ENCODE assay signal across 30 mouse cellular contexts in genomic region chr14:87051187-87051586, GRCm38 (mm10).
A peak's percentile ranks its signal among the peaks of the same experiment; 100 is the strongest.
DNase-seq lines count a peak whose midpoint lies in the region; ATAC-seq and TF ChIP-seq lines count a peak whose summit lies in the region.
"Had no signal": no experiment of that assay in that cellular context is flagged by ENCODE, and none has a peak within 500 bp of the region (broad histone marks: within the 10 kb centered on the region; RNA-seq: fewer than 3 reads in every experiment).

No protein-coding gene starts in this region.

- H3K36me3 ChIP-seq in CH12.LX (replicated peaks in 1 of 2; ENCODE audit: control insufficient read depth in 1 of 2, insufficient read depth in 1 of 2, low read length in 1 of 2): peaks cover 0 to 24% of the 10 kb centered on the region in 2 experiments
- H3K36me3 ChIP-seq in embryonic facial prominence, embryonic 10.5 days (replicated peaks): 0 out of 2 replicates have a peak, but pooled peaks cover 10% of the 10 kb centered on the region
- no peaks in the 10 kb centered on the region for H3K36me3 ChIP-seq in midbrain, embryonic 16.5 days (ENCODE audit: control insufficient read depth, insufficient read depth, low read length)
- H3K36me3 ChIP-seq: embryonic facial prominence, embryonic 15.5 days; hindbrain, embryonic 13.5 days; limb, embryonic 13.5 days; lung, embryonic 15.5 days; midbrain, embryonic 15.5 days; neural tube, embryonic 13.5 days had no signal

- ATAC-seq in inflammation-experienced regulatory T-cells, adult 6 months: peak; percentile 85
- ATAC-seq in midbrain, embryonic 16.5 days: no peak
- ATAC-seq: forebrain, embryonic 14.5 days; midbrain, embryonic 15.5 days; Patski had no signal

- no peak overlapping the region for H3K9ac ChIP-seq in CH12.LX (ENCODE audit: insufficient read depth, low read depth)
- H3K9ac ChIP-seq in midbrain, embryonic 16.5 days (ENCODE audit: low read depth, low read length): no peak overlapping the region
- H3K9ac ChIP-seq: embryonic facial prominence, embryonic 15.5 days; heart, embryonic 12.5 days; hindbrain, embryonic 13.5 days; limb, embryonic 13.5 days; lung, embryonic 15.5 days; midbrain, embryonic 15.5 days; neural tube, embryonic 13.5 days had no signal

- H3K4me1 ChIP-seq in CH12.LX (ENCODE audit: control insufficient read depth in 1 of 2, insufficient read depth in 2 of 2): peaks cover 4 to 14% of the 10 kb centered on the region in 2 experiments
- peaks cover 4% of the 10 kb centered on the region for H3K4me1 ChIP-seq in embryonic facial prominence, embryonic 10.5 days
- no peaks in the 10 kb centered on the region for H3K4me1 ChIP-seq in midbrain, embryonic 16.5 days (ENCODE audit: control insufficient read depth, insufficient read depth, low read length)
- H3K4me1 ChIP-seq: embryonic facial prominence, embryonic 15.5 days; hindbrain, embryonic 13.5 days; limb, embryonic 13.5 days; lung, embryonic 15.5 days; midbrain, embryonic 10.5 days; midbrain, embryonic 15.5 days; neural tube, embryonic 13.5 days had no signal

- peak; percentile 87 for TF ChIP-seq EP300 in CH12.LX (IDR thresholded peaks at IDR 0.05; ENCODE audit: low read length)

- no peak for TF ChIP-seq RAD21 in CH12.LX (IDR thresholded peaks at IDR 0.05; ENCODE audit: low read depth, low read length)

- no peak for TF ChIP-seq CTCF in CH12.LX (conservative IDR thresholded peaks at IDR 0.05 in 1 of 2, IDR thresholded peaks at IDR 0.05 in 1 of 2; ENCODE audit: low read depth in 2 of 2, low read length in 2 of 2)

- H3K27me3 ChIP-seq in CH12.LX (replicated peaks): no peaks in the 10 kb centered on the region
- H3K27me3 ChIP-seq in embryonic facial prominence, embryonic 10.5 days (replicated peaks; ENCODE audit: low read depth, poor library complexity, severe bottlenecking): no peaks in the 10 kb centered on the region
- no peaks in the 10 kb centered on the region for H3K27me3 ChIP-seq in midbrain, embryonic 16.5 days (ENCODE audit: control insufficient read depth, insufficient read depth, low read depth, low read length)
- H3K27me3 ChIP-seq: embryonic facial prominence, embryonic 15.5 days; heart, embryonic 12.5 days; hindbrain, embryonic 13.5 days; limb, embryonic 13.5 days; lung, embryonic 15.5 days; midbrain, embryonic 15.5 days; neural tube, embryonic 13.5 days; Patski had no signal

- H3K27ac ChIP-seq in CH12.LX (ENCODE audit: insufficient read depth, low read depth): no peak overlapping the region
- H3K27ac ChIP-seq in embryonic facial prominence, embryonic 10.5 days (replicated peaks): no peak overlapping the region
- no peak overlapping the region for H3K27ac ChIP-seq in midbrain, embryonic 16.5 days (ENCODE audit: low read length)
- H3K27ac ChIP-seq: embryonic facial prominence, embryonic 15.5 days; hindbrain, embryonic 13.5 days; left cerebral cortex, adult 2 months; limb, embryonic 13.5 days; lung, embryonic 15.5 days; midbrain, embryonic 10.5 days; midbrain, embryonic 15.5 days; neural tube, embryonic 13.5 days had no signal

- WGBS in embryonic facial prominence, embryonic 10.5 days: 59% methylated on average over 5 of the region's 5 CpGs
- WGBS in midbrain, embryonic 16.5 days: 86% methylated on average over 5 of the region's 5 CpGs

- peaks cover 13% of the 10 kb centered on the region for H3K9me3 ChIP-seq in CH12.LX (replicated peaks; ENCODE audit: low read length)
- H3K9me3 ChIP-seq in embryonic facial prominence, embryonic 10.5 days: peaks cover 6% of the 10 kb centered on the region; the same call in 1 of the 2 replicates
- H3K9me3 ChIP-seq in midbrain, embryonic 16.5 days (replicated peaks; ENCODE audit: control insufficient read depth, low read length, poor library complexity, severe bottlenecking): peaks cover 2% of the 10 kb centered on the region; the same call in 1 of the 2 replicates
- H3K9me3 ChIP-seq: embryonic facial prominence, embryonic 15.5 days; heart, embryonic 12.5 days; hindbrain, embryonic 13.5 days; lung, embryonic 15.5 days; midbrain, embryonic 15.5 days had no signal

- TF ChIP-seq POLR2A in CH12.LX (IDR thresholded peaks at IDR 0.05; ENCODE audit: low read depth, low read length): no peak

- DNase-seq in embryo, embryonic 10 days (ENCODE audit: low spot score): peak; percentile 31
- DNase-seq in embryo, embryonic 9.5 days (ENCODE audit: extremely low spot score): no peak
- DNase-seq in CH12.LX (ENCODE audit: extremely low read depth): peak; percentile 68
- peak; percentile 19 for DNase-seq in embryonic facial prominence, embryonic 10.5 days (ENCODE audit: low spot score)
- no peak for DNase-seq in thymus, postnatal 14 days
- no peak for DNase-seq in layer of hippocampus, postnatal 25 days (ENCODE audit: extremely low spot score in 1 of 2, low spot score in 1 of 2)
- DNase-seq: adrenal gland, postnatal 25 days; cerebellum, adult 18-20 months; cerebellum, postnatal 10 days; gastrocnemius, postnatal 14 days; heart, adult 11 months; heart, postnatal 4 days; kidney, adult 11 months; kidney, postnatal 4 days; layer of hippocampus, adult 9-11 months had no signal

- in situ Hi-C loops in CH12.LX (cut with MboI; ENCODE audit: low pct_ligation_motif_present, low pct_unique_long_range_greater_than_20kb, low sequenced_read_pairs): no loop called here

- 0 out of 2 replicates have a peak overlapping the region, but pooled peaks have one; percentile 11 for H3K4me2 ChIP-seq in CH12.LX (ENCODE audit: insufficient read depth, low read depth, poor library complexity, severe bottlenecking)
- H3K4me2 ChIP-seq in midbrain, embryonic 16.5 days (ENCODE audit: low read length): no peak overlapping the region
- H3K4me2 ChIP-seq: embryonic facial prominence, embryonic 15.5 days; heart, embryonic 12.5 days; hindbrain, embryonic 13.5 days; limb, embryonic 13.5 days; liver, embryonic 11.5 days; lung, embryonic 15.5 days; midbrain, embryonic 15.5 days; neural tube, embryonic 13.5 days had no signal

- dilution Hi-C loops in CH12.LX (cut with MboI; ENCODE audit: extremely low pct_ligation_motif_present, extremely low pct_unique_long_range_greater_than_20kb, low sequenced_read_pairs): no loop called here

- H3K4me3 ChIP-seq in CH12.LX (replicated peaks in 1 of 3; ENCODE audit: low read depth in 2 of 3, low read length in 2 of 3, poor library complexity in 1 of 3): no peak overlapping the region
- no peak overlapping the region for H3K4me3 ChIP-seq in embryonic facial prominence, embryonic 10.5 days
- H3K4me3 ChIP-seq in midbrain, embryonic 16.5 days (ENCODE audit: low read depth, low read length): no peak overlapping the region
- H3K4me3 ChIP-seq: embryonic facial prominence, embryonic 15.5 days; heart, embryonic 12.5 days; hindbrain, embryonic 13.5 days; left cerebral cortex, adult 2 months; limb, embryonic 13.5 days; lung, embryonic 15.5 days; midbrain, embryonic 10.5 days; midbrain, embryonic 15.5 days; myocyte; neural tube, embryonic 13.5 days had no signal

- no peaks in the 10 kb centered on the region for H3K79me2 ChIP-seq in CH12.LX (replicated peaks; ENCODE audit: control insufficient read depth, extremely low read depth, insufficient read depth, poor library complexity, severe bottlenecking)

TF ChIP-seq in CH12.LX, 34 proteins besides CTCF, POLR2A, EP300 and RAD21:
- peak; percentile 95 for TF ChIP-seq JUND (conservative IDR thresholded peaks at IDR 0.05; ENCODE audit: low read depth, low read length)
- peak; percentile 55; the same call in 1 of the 2 replicates for TF ChIP-seq MEF2A (IDR thresholded peaks at IDR 0.05; ENCODE audit: borderline replicate concordance, low read depth, low read length)
- no peak for TF ChIP-seq ELF1 (IDR thresholded peaks at IDR 0.05; ENCODE audit: low read depth, low read length)
- peak; percentile 71 for TF ChIP-seq ETS1 (conservative IDR thresholded peaks at IDR 0.05; ENCODE audit: low read depth, low read length)
- TF ChIP-seq ZC3H11A (IDR thresholded peaks at IDR 0.05; ENCODE audit: low read depth, low read length): no peak
- TF ChIP-seq POLR2AphosphoS2 (IDR thresholded peaks at IDR 0.05; ENCODE audit: low read depth, low read length): no peak
- TF ChIP-seq KAT2A (IDR thresholded peaks at IDR 0.05; ENCODE audit: insufficient replicate concordance, low read length): no peak
- peak; percentile 79 for TF ChIP-seq JUN (IDR thresholded peaks at IDR 0.05; ENCODE audit: insufficient read depth, low read depth, low read length)
- TF ChIP-seq ZKSCAN1 (IDR thresholded peaks at IDR 0.05; ENCODE audit: borderline replicate concordance, low read depth, low read length): no peak
- TF ChIP-seq CHD1 (IDR thresholded peaks at IDR 0.05; ENCODE audit: low read depth, low read length): no peak
- TF ChIP-seq IRF4 (IDR thresholded peaks at IDR 0.05; ENCODE audit: low read depth, low read length): peak; percentile 89
- no peak for TF ChIP-seq MAZ (IDR thresholded peaks at IDR 0.05; ENCODE audit: low read depth, low read length)
- TF ChIP-seq USF1 (IDR thresholded peaks at IDR 0.05; ENCODE audit: low read depth, low read length): no peak
- no peak for TF ChIP-seq CHD2 (IDR thresholded peaks at IDR 0.05; ENCODE audit: low read length)
- no peak for TF ChIP-seq ZNF384 (IDR thresholded peaks at IDR 0.05; ENCODE audit: low read depth, low read length)
- no peak for TF ChIP-seq MAFK (IDR thresholded peaks at IDR 0.05; ENCODE audit: insufficient replicate concordance, low read length)

Comparison
In these comparisons a context has a peak if more than half of its experiments do, and no peak if none do; other contexts are left out.
1. DNase-seq: peak in embryo, embryonic 10 days (single experiment), CH12.LX (single experiment) and embryonic facial prominence, embryonic 10.5 days (single experiment); none in embryo, embryonic 9.5 days (single experiment), thymus, postnatal 14 days (single experiment) and layer of hippocampus, postnatal 25 days (0 of 2).